Mouse (Mus musculus): ENCODE data around the gene Gm8439.

Gene Gm8439

GRCm38 (mm10) chr4:120612304-120613080 lies 23.9 kb downstream of the Gm8439 start:
- no peak for DNase-seq (ENCODE audit: low spot score)

- DNase-seq (ENCODE audit: low spot score), result no peak
Observed at GRCm38 (mm10) chr4:120613691-120614329, 25.3 kb downstream of the Gm8439 start.

- no peak for DNase-seq (ENCODE audit: low spot score)
Observed at GRCm38 (mm10) chr4:120614644-120615043, 26.1 kb downstream of the Gm8439 start.

- DNase-seq (ENCODE audit: low spot score), result no peak
Observed at GRCm38 (mm10) chr4:120615528-120616081, 27.1 kb downstream of the Gm8439 start.

- no peak for DNase-seq (ENCODE audit: low spot score)
Observed at GRCm38 (mm10) chr4:120616199-120617025, 27.9 kb downstream of the Gm8439 start.

- no peak for DNase-seq (ENCODE audit: low spot score)
Observed at GRCm38 (mm10) chr4:120627728-120628127, 39.2 kb downstream of the Gm8439 start.

- no peak for DNase-seq (ENCODE audit: low spot score)
Observed at GRCm38 (mm10) chr4:120630218-120630931, 41.8 kb downstream of the Gm8439 start.

GRCm38 (mm10) chr4:120631828-120632227 lies 43.3 kb downstream of the Gm8439 start:
- no peak for DNase-seq (ENCODE audit: low spot score)

- no peak for DNase-seq (ENCODE audit: low spot score)
Observed at GRCm38 (mm10) chr4:120635351-120635750, 46.8 kb downstream of the Gm8439 start.

- DNase-seq (ENCODE audit: low spot score), result peak; percentile 34
Observed at GRCm38 (mm10) chr4:120641946-120642345, 53.4 kb downstream of the Gm8439 start.

- DNase-seq (ENCODE audit: low spot score), result no peak
Observed at GRCm38 (mm10) chr4:120643899-120644298, 55.4 kb downstream of the Gm8439 start.

- DNase-seq (ENCODE audit: low spot score), result no peak
Observed at GRCm38 (mm10) chr4:120649369-120650207, 61.0 kb downstream of the Gm8439 start.

GRCm38 (mm10) chr4:120650208-120650592 lies 61.7 kb downstream of the Gm8439 start:
- no peak for DNase-seq (ENCODE audit: low spot score)

GRCm38 (mm10) chr4:120655898-120656297 lies 67.4 kb downstream of the Gm8439 start:
- no peak for DNase-seq (ENCODE audit: low spot score)

Data from adipocyte (in vitro differentiated cells).